Mouse (Mus musculus): ENCODE data around the gene Btbd2. TPM values are rescaled to one million over a fixed set of nuclear protein-coding genes. Genes with fewer than 3 reads are reported as not detected.
"Not testable (repeated sequence)": the region's sequence is repeated elsewhere in the genome, so short reads cannot be mapped to it uniquely, and the experiment has no call there.

Btbd2 gene
- polyA plus RNA-seq, 1 experiment from 2014 or later: 87.5 TPM

DNA sequence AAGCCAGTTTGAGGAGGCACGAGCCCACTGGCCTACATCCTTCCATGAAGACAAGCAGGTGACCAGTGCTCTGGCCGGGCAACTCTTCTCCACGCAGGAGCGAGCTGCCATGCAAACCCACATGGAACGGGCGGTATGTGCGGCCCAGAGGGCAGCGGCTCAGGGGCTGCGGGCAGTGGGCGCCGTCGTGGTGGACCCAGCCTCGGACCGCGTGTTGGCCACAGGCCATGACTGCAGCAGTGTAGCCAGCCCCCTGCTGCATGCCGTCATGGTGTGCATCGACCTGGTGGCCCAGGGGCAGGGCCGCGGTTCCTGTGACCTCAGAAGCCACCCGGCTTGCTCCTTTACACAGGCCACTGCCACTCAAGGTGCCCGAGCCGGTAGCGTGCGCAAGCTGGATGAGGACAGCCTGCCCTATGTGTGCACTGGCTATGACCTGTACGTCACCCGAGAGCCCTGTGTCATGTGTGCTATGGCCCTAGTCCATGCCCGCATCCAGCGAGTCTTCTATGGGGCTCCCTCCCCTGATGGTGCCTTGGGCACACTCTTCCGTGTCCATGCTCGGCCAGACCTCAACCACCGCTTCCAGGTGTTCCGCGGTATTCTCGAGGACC lies 50.0 kb downstream of the Btbd2 start:
- no peak overlapping the region for H3K4me3 ChIP-seq
- H3K27ac ChIP-seq (replicated peaks): no peak overlapping the region
- H3K36me3 ChIP-seq: peaks cover 35% of the 10 kb centered on the region
- 95% methylated on average over 34 of the region's 34 CpGs for WGBS
- H3K4me1 ChIP-seq: peaks cover 20% of the 10 kb centered on the region
- H3K27me3 ChIP-seq: no peaks in the 10 kb centered on the region
- H3K4me2 ChIP-seq (replicated peaks): no peak overlapping the region
- no peaks in the 10 kb centered on the region for H3K9me3 ChIP-seq
- H3K9ac ChIP-seq (replicated peaks): no peak overlapping the region
- no peak for ATAC-seq (replicated peaks)

DNA sequence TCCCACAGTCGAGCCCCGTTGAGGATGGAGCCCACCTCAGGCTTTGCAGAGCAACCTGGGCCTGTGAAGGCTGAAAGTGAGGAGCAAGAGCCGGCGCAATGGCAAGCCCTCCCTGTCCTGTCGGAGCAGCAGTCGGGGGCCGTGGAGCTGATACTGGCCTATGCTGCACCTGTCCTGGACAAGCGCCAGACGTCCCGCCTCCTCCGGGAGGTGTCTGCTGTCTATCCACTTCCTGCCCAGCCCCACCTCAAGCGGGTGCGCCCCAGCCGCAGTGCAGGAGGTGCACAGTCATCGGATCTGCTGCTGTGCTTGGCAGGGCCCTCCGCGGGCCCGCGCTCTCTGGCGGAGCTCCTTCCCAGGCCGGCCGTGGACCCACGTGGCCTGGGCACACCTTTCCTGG lies 50.6 kb downstream of the Btbd2 start:
- no peak overlapping the region for H3K4me2 ChIP-seq (replicated peaks)
- WGBS: 92% methylated on average over 23 of the region's 23 CpGs
- H3K27ac ChIP-seq (replicated peaks): no peak overlapping the region
- no peak overlapping the region for H3K9ac ChIP-seq (replicated peaks)
- no peaks in the 10 kb centered on the region for H3K27me3 ChIP-seq
- ATAC-seq (replicated peaks): no peak
- peaks cover 34% of the 10 kb centered on the region for H3K36me3 ChIP-seq
- H3K9me3 ChIP-seq: no peaks in the 10 kb centered on the region
- H3K4me1 ChIP-seq: peaks cover 20% of the 10 kb centered on the region
- no peak overlapping the region for H3K4me3 ChIP-seq

DNA sequence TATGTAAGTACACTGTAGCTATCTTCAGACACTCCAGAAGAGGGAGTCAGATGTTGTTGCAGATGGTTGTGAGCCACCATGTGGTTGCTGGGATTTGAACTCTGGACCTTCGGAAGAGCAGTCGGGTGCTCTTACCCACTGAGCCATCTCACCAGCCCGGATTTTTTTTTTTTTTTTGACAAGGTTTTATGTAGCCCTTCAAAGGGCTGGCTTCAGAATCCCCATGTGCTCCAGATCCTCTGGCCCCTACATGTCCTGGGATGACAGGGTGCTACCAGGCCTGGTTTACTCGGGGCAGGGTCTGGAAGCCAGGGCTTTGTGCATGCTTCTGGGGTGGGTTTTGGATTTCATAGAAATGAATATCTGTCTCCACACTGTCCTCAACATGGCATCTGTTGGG lies 51.1 kb downstream of the Btbd2 start, which contains the start of gene Gm49322:
Gene Gm49322 (plus strand): TSS at position 301 of the 400 bp plus-strand sequence.
- not testable (repeated sequence) for H3K27ac ChIP-seq (replicated peaks); H3K9ac ChIP-seq (replicated peaks); H3K9me3 ChIP-seq; H3K4me3 ChIP-seq; H3K27me3 ChIP-seq; ATAC-seq (replicated peaks); H3K4me2 ChIP-seq (replicated peaks)
- WGBS: 85% methylated on average over 4 of the region's 4 CpGs
- H3K36me3 ChIP-seq: peaks cover 34% of the 10 kb centered on the region
- peaks cover 20% of the 10 kb centered on the region for H3K4me1 ChIP-seq

DNA sequence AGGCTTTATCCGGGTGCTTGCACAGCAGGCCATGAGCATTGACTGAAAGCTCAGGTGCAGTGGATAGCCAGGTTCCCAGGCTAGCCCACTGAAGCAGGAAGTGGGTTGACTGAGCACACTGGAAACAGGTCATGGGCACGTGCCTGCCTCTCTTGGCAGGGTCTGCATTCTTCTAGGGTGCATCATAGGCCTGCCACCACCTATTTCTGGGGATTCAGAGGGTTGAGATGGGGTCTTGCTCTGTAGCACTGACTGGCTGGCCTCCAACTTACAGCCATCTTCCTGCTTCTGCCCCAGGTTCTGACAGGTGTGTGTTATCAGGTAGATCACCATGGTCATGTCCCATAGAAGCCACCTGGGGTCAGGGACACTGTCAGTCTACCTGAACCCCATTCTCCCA lies 51.9 kb downstream of the Btbd2 start:
- Histone ChIP-seq H3K4me3 (no peak overlapping the region), H3K27me3 (no peaks in the 10 kb centered on the region), H3K4me1 (peaks cover 20% of the 10 kb centered on the region), H3K9ac (replicated peaks) (no peak overlapping the region), H3K9me3 (no peaks in the 10 kb centered on the region), H3K27ac (replicated peaks) (no peak overlapping the region), H3K36me3 (peaks cover 34% of the 10 kb centered on the region), H3K4me2 (replicated peaks) (no peak overlapping the region)
- ATAC-seq (replicated peaks): no peak
- WGBS: 78% methylated on average over 2 of the region's 2 CpGs

DNA sequence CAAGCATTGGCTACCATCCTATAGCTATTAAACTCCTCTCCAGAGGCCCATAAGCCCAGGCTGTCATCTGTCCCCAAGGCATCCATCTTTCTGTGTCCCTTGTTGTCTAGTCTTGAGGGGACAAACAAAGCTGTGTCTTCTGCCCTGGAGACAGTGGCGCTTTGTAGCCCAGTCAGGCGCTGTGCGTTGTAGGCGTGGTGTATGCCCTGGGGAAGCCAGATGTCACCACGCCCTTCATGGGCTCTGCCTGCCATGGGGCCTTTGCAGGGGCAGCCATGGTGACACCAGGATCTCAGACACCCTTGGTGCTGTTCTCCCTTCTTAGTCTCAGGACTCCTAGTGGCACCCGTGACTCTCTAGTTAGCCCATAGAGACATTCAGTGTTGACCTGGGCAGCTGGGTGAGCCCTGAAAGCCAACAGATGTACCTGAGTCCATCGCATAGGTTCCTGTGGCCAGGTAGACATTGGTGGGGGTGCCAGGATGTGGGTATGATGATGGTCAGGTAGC lies 52.8 kb downstream of the Btbd2 start:
- WGBS: 96% methylated on average over 7 of the region's 7 CpGs

DNA sequence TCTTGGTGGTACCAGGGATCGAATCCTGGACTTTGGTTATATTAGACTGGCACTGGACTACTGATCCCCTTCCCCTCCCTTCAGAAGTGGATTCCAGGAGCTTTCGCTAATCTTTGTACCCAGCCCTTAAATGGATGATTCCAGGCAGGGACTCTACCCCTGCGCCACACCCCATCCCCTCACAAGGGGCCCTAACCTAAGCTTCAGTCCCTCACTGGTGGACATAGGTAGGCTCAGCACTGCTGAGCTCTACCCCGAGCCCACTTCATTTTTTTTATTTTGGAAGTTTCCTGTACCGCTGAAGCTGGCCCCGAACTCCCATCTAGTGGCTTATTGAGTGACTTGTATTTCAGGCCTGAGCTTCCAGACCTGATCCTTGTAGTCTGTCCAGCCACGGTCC lies 53.5 kb downstream of the Btbd2 start:
- peak overlapping the region; percentile 95 for H3K27ac ChIP-seq (replicated peaks)
- peaks cover 20% of the 10 kb centered on the region for H3K4me1 ChIP-seq
- H3K9me3 ChIP-seq: no peaks in the 10 kb centered on the region
- H3K9ac ChIP-seq (replicated peaks): peak overlapping the region; percentile 71
- H3K36me3 ChIP-seq: peaks cover 22% of the 10 kb centered on the region
- H3K4me3 ChIP-seq: peak overlapping the region; percentile 90
- peak overlapping the region; percentile 78 for H3K4me2 ChIP-seq (replicated peaks)
- WGBS: 27% methylated on average over 7 of the region's 7 CpGs
- H3K27me3 ChIP-seq: peaks cover 4% of the 10 kb centered on the region; the same call in 1 of the 2 replicates
- ATAC-seq (replicated peaks): peak; percentile 6; the same call in 1 of the 2 replicates

More for the DNA sequence above, 52.8 kb downstream of the Btbd2 start:
- Histone ChIP-seq H3K4me3 (peak overlapping the region; percentile 90; the same call in 1 of the 2 replicates), H3K27me3 (peaks cover 4% of the 10 kb centered on the region; the same call in 1 of the 2 replicates), H3K4me2 (replicated peaks) (peak overlapping the region; percentile 78), H3K27ac (replicated peaks) (no peak overlapping the region), H3K9ac (replicated peaks) (0 out of 2 replicates have a peak overlapping the region, but pooled peaks have one; percentile 71), H3K36me3 (peaks cover 28% of the 10 kb centered on the region), H3K4me1 (peaks cover 20% of the 10 kb centered on the region), H3K9me3 (no peaks in the 10 kb centered on the region)
- no peak for ATAC-seq (replicated peaks)

DNA sequence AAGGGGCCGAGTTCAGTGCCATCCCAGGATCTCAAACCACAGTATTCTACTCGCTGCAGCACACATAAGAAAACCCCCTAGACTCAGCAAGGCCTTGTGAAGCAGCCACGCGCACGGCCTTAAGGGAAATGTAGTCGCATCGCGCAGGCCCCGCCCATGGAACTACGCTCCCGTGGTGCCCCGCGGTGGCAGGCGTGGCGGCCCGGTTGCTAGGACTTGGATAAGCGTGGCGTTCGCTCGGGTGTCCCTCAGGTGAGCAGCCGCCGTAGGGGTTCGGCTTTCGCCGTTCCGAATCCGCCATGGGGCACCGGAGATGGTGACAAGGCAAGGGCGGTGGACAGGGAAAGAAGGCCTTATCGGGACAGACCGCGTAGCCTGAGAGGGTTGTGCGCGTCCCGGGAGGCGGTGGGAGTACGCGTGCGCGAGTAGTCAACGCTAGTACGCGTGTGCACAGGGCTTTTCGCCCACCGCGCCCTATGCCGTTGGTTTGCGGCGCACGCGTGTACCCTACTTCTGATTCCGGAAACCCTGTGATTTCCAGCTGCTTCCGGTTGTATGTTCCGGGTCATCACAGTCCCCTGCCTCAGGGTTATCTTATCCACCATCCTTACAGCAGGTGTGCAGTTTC lies 54.1 kb downstream of the Btbd2 start, which contains the start of the genes Scamp4 and Adat3:
Gene Scamp4 (plus strand): TSS at position 175 of the 628 bp plus-strand sequence.
Gene Adat3 (plus strand): TSS at position 183 of the 628 bp plus-strand sequence.
- Histone ChIP-seq H3K27me3 (peaks cover 4% of the 10 kb centered on the region; the same call in 1 of the 2 replicates), H3K4me2 (replicated peaks) (peak within 1 kb of the TSS; percentile 78), H3K9me3 (no peaks in the 10 kb centered on the region), H3K4me1 (peaks cover 20% of the 10 kb centered on the region), H3K27ac (replicated peaks) (peak within 1 kb of the TSS; percentile 95), H3K9ac (replicated peaks) (peak within 1 kb of the TSS; percentile 71), H3K36me3 (peaks cover 16% of the 10 kb centered on the region), H3K4me3 (peak within 1 kb of the TSS; percentile 90)
- WGBS: under 1% methylated on average over 54 of the region's 54 CpGs
- peak; percentile 97 for ATAC-seq (replicated peaks)

DNA sequence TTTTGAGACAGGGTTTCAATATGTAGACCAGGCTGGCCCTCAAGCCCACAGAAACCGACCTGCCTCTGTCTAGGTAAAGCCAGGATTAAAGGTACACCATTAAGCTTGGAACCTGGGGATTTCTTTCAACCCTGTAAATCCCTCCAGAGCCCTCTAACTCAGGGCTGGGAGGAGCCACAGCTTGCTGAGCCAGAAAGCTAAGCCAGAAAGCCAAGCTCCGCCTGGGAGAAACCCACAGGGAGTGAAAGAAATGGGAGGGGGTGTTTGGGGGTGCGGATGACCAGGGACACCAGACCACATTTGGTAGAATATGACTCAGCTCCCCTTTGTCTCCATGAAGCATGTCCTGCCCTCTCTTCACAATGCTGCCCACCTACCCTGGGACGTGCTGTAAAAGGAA lies 60.6 kb downstream of the Btbd2 start:
- Histone ChIP-seq H3K4me2 (replicated peaks) (no peak overlapping the region), H3K27ac (replicated peaks) (no peak overlapping the region), H3K4me3 (no peak overlapping the region), H3K27me3 (peaks cover 4% of the 10 kb centered on the region; the same call in 1 of the 2 replicates), H3K4me1 (no peaks in the 10 kb centered on the region), H3K36me3 (no peaks in the 10 kb centered on the region), H3K9me3 (no peaks in the 10 kb centered on the region), H3K9ac (replicated peaks) (no peak overlapping the region)
- ATAC-seq (replicated peaks): no peak
- 42% methylated on average over 4 of the region's 4 CpGs for WGBS

Small RNA genes lying within 50 kb of the gene (microRNA-seq; reads per million reads assigned to microRNA genes)
- not detected for gene Mir6912

Other genes with a start within 250 kb of the Btbd2 start
- 85.2 and 89.6 TPM in 2 replicates for gene Tcf3, start 223.4 kb downstream of the Btbd2 start, polyA plus RNA-seq (2015; fragmentation: Nextera tagmentation; extraction: Ambion mirVana)
- 0.23 and 0.61 TPM in 2 replicates for gene Onecut3, start 162.2 kb downstream of the Btbd2 start, polyA plus RNA-seq (2015; fragmentation: Nextera tagmentation; extraction: Ambion mirVana)
- gene Atp8b3, start 117.9 kb downstream of the Btbd2 start, polyA plus RNA-seq (2015; fragmentation: Nextera tagmentation; extraction: Ambion mirVana): 0.23 and 0.33 TPM in 2 replicates
- gene Rexo1, start 95.5 kb downstream of the Btbd2 start, polyA plus RNA-seq (2015; fragmentation: Nextera tagmentation; extraction: Ambion mirVana): 31.3 and 32.9 TPM in 2 replicates
- gene Klf16, start 79.8 kb downstream of the Btbd2 start, polyA plus RNA-seq (2015; fragmentation: Nextera tagmentation; extraction: Ambion mirVana): 8.0 and 8.5 TPM in 2 replicates
- gene Abhd17a, start 66.7 kb downstream of the Btbd2 start, polyA plus RNA-seq (2015; fragmentation: Nextera tagmentation; extraction: Ambion mirVana): 118 and 120 TPM in 2 replicates
- 66.8 and 68.2 TPM in 2 replicates for gene Scamp4, start 54.2 kb downstream of the Btbd2 start, polyA plus RNA-seq (2015; fragmentation: Nextera tagmentation; extraction: Ambion mirVana)
- 4.5 and 6.4 TPM in 2 replicates for gene Adat3, start 54.2 kb downstream of the Btbd2 start, polyA plus RNA-seq (2015; fragmentation: Nextera tagmentation; extraction: Ambion mirVana)
- gene Gm49322, start 51.0 kb downstream of the Btbd2 start, polyA plus RNA-seq (2015; fragmentation: Nextera tagmentation; extraction: Ambion mirVana): 3.2 and 4.5 TPM in 2 replicates
- gene Csnk1g2, start 34.2 kb downstream of the Btbd2 start, polyA plus RNA-seq (2015; fragmentation: Nextera tagmentation; extraction: Ambion mirVana): 117 and 126 TPM in 2 replicates
- gene Mknk2, start 21.0 kb upstream of the Btbd2 start, polyA plus RNA-seq (2015; fragmentation: Nextera tagmentation; extraction: Ambion mirVana): 60.9 and 64.8 TPM in 2 replicates
- gene Mob3a, start 44.9 kb upstream of the Btbd2 start, polyA plus RNA-seq (2015; fragmentation: Nextera tagmentation; extraction: Ambion mirVana): 52.6 and 55.1 TPM in 2 replicates
- gene Izumo4, start 45.1 kb upstream of the Btbd2 start, polyA plus RNA-seq (2015; fragmentation: Nextera tagmentation; extraction: Ambion mirVana): 33.4 and 35.2 TPM in 2 replicates
- gene Ap3d1, start 85.2 kb upstream of the Btbd2 start, polyA plus RNA-seq (2015; fragmentation: Nextera tagmentation; extraction: Ambion mirVana): 98.9 and 103 TPM in 2 replicates
- 22.0 and 23.1 TPM in 2 replicates for gene Dot1l, start 98.1 kb upstream of the Btbd2 start, polyA plus RNA-seq (2015; fragmentation: Nextera tagmentation; extraction: Ambion mirVana)
- gene Sf3a2, start 141.1 kb upstream of the Btbd2 start, polyA plus RNA-seq (2015; fragmentation: Nextera tagmentation; extraction: Ambion mirVana): 60.2 and 62.6 TPM in 2 replicates
- 140 and 154 TPM in 2 replicates for gene Plekhj1, start 141.6 kb upstream of the Btbd2 start, polyA plus RNA-seq (2015; fragmentation: Nextera tagmentation; extraction: Ambion mirVana)
- gene Amh, start 148.2 kb upstream of the Btbd2 start, polyA plus RNA-seq (2015; fragmentation: Nextera tagmentation; extraction: Ambion mirVana): 0.10 TPM in 2 replicates
- 0.31 TPM in 1 of 2 replicates, not detected in the other for gene Jsrp1, start 156.4 kb upstream of the Btbd2 start, polyA plus RNA-seq (2015; fragmentation: Nextera tagmentation; extraction: Ambion mirVana)
- gene Oaz1, start 169.6 kb upstream of the Btbd2 start, polyA plus RNA-seq (2015; fragmentation: Nextera tagmentation; extraction: Ambion mirVana): 1,419 and 1,463 TPM in 2 replicates
- gene Lingo3, start 187.0 kb upstream of the Btbd2 start, polyA plus RNA-seq (2015; fragmentation: Nextera tagmentation; extraction: Ambion mirVana): 4.4 and 5.5 TPM in 2 replicates
- 268 and 279 TPM in 2 replicates for gene Lsm7, start 198.1 kb upstream of the Btbd2 start, polyA plus RNA-seq (2015; fragmentation: Nextera tagmentation; extraction: Ambion mirVana)
- gene Sppl2b, start 198.2 kb upstream of the Btbd2 start, polyA plus RNA-seq (2015; fragmentation: Nextera tagmentation; extraction: Ambion mirVana): 58.7 and 61.0 TPM in 2 replicates
- gene Tmprss9, start 214.8 kb upstream of the Btbd2 start, polyA plus RNA-seq (2015; fragmentation: Nextera tagmentation; extraction: Ambion mirVana): 0.06 and 0.15 TPM in 2 replicates
- 326 and 357 TPM in 2 replicates for gene Timm13, start 243.9 kb upstream of the Btbd2 start, polyA plus RNA-seq (2015; fragmentation: Nextera tagmentation; extraction: Ambion mirVana)